Mouse (Mus musculus) intestine, postnatal 0 days (tissue): ENCODE measurements around the gene Alkbh1. TPM values are rescaled to one million over a fixed set of nuclear protein-coding genes. Genes with fewer than 3 reads are reported as not detected.

Source experiments
- ATAC-seq: fragments of 200-750 bp; cut with Nextera tagmentation; 2 replicates; pipeline ENCODE4 v1.8.0; 2017; ENCODE audit warnings: mild to moderate bottlenecking, moderate TSS enrichment, moderate library complexity
- H3K27ac ChIP-seq: fragments of 300-500 bp; sonication (generic); 2 replicates; pipeline ENCODE4 v1.5.1; 2014; ENCODE audit warnings: mild to moderate bottlenecking, low read depth, low read length, moderate library complexity
- H3K27me3 ChIP-seq: fragments of 300-500 bp; sonication (generic); replicated peaks from 2 replicates; pipeline ENCODE4 v1.6.1; 2014; ENCODE audit warnings: low read length, mixed read lengths; ENCODE audit not compliant: control insufficient read depth, insufficient read depth
- H3K36me3 ChIP-seq: fragments of 300-500 bp; sonication (generic); 2 replicates; pipeline ENCODE4 v1.6.1; 2014; ENCODE audit warnings: mild to moderate bottlenecking, moderate library complexity; ENCODE audit not compliant: control insufficient read depth, insufficient read depth
- H3K4me1 ChIP-seq: fragments of 300-500 bp; sonication (generic); replicated peaks from 2 replicates; pipeline ENCODE4 v1.6.1; 2014; ENCODE audit warnings: antibody characterized with exemption, low read length, mixed read lengths; ENCODE audit not compliant: control insufficient read depth, insufficient read depth
- H3K4me2 ChIP-seq: fragments of 300-500 bp; sonication (generic); replicated peaks from 2 replicates; pipeline ENCODE4 v1.6.1; 2014; ENCODE audit warnings: low read depth, mild to moderate bottlenecking, moderate library complexity
- H3K4me3 ChIP-seq: fragments of 300-500 bp; sonication (generic); 2 replicates; pipeline ENCODE4 v1.5.1; 2014; ENCODE audit warnings: low read depth, low read length
- H3K9ac ChIP-seq: fragments of 300-500 bp; sonication (generic); 2 replicates; pipeline ENCODE4 v1.6.1; 2014; ENCODE audit warnings: mild to moderate bottlenecking, low read depth, low read length
- H3K9me3 ChIP-seq: fragments of 300-500 bp; sonication (generic); 2 replicates; pipeline ENCODE4 v1.6.1; 2016; ENCODE audit warnings: mixed run types; ENCODE audit not compliant: control insufficient read depth
- CTCF ChIP-seq: sonication (generic); IDR thresholded peaks from 2 replicates; pipeline ENCODE4 v1.5.1; 2016; ENCODE audit warnings: low read depth, mild to moderate bottlenecking, control low read depth, antibody characterized with exemption, moderate library complexity
- WGBS: fragments of 180-500 bp; shearing (Covaris S2); extraction: QIAGEN DNeasy Blood & Tissue Kit; methylation state at CpG from one replicate; pipeline ENCODE4 v1.1.7; 2014; 5-methylcytosine and 5-hydroxymethylcytosine counted together
- polyA plus RNA-seq: library from polyadenylated mRNA; unstranded; fragments of >200 nt; fragmentation: Nextera tagmentation; extraction: Ambion mirVana; gene quantifications from 2 replicates; pipeline ENCODE4 v1.2.1, GENCODE M21; 2015

The Alkbh1 gene
- polyA plus RNA-seq, 1 experiment from 2014 or later = 13.6 TPM

GRCm38 (mm10) chr12:87389231-87389630 is 54.6 kb downstream of the Alkbh1 start:
- Histone ChIP-seq H3K4me3 (peak overlapping the region; percentile 100; the same call in 1 of the 2 replicates), H3K36me3 (no peaks in the 10 kb centered on the region), H3K9me3 (no peaks in the 10 kb centered on the region), H3K4me1 (peaks cover 4% of the 10 kb centered on the region; the same call in 1 of the 2 replicates), H3K27me3 (no peaks in the 10 kb centered on the region), H3K9ac (peak overlapping the region; percentile 46; the same call in 1 of the 2 replicates), H3K4me2 (peak overlapping the region; percentile 63), H3K27ac (peak overlapping the region; percentile 91)
- 61% methylated on average over 3 of the region's 3 CpGs for WGBS
- no peak for ATAC-seq
- no peak for TF ChIP-seq CTCF

- under 1% methylated on average over 43 of the region's 45 CpGs for WGBS
These were observed 55.6 kb downstream of the Alkbh1 start, which contains the start of gene Sptlc2 for GRCm38 (mm10) chr12:87388122-87388774. TSS of gene Sptlc2 (minus strand) at chr12:87388355.

GRCm38 (mm10) chr12:87387171-87388121 is 56.4 kb downstream of the Alkbh1 start:
- peak overlapping the region; percentile 87 for H3K4me2 ChIP-seq
- no peaks in the 10 kb centered on the region for H3K4me1 ChIP-seq
- H3K9ac ChIP-seq = peak overlapping the region; percentile 99
- TF ChIP-seq CTCF = no peak
- no peaks in the 10 kb centered on the region for H3K27me3 ChIP-seq
- peak overlapping the region; percentile 100 for H3K4me3 ChIP-seq
- H3K9me3 ChIP-seq = no peaks in the 10 kb centered on the region
- H3K36me3 ChIP-seq = no peaks in the 10 kb centered on the region
- peak overlapping the region; percentile 96 for H3K27ac ChIP-seq
- under 1% methylated on average over 59 of the region's 65 CpGs for WGBS
- peak; percentile 41 for ATAC-seq

More at GRCm38 (mm10) chr12:87388122-87388774, 55.6 kb downstream of the Alkbh1 start, which contains the start of gene Sptlc2:
- H3K4me3 ChIP-seq = peak within 1 kb of the TSS; percentile 100
- no peaks in the 10 kb centered on the region; the same call in 1 of the 2 replicates for H3K4me1 ChIP-seq
- TF ChIP-seq CTCF = peak; percentile 26
- H3K27ac ChIP-seq = peak within 1 kb of the TSS; percentile 96
- no peaks in the 10 kb centered on the region for H3K27me3 ChIP-seq
- H3K9me3 ChIP-seq = no peaks in the 10 kb centered on the region
- H3K36me3 ChIP-seq = no peaks in the 10 kb centered on the region
- peak within 1 kb of the TSS; percentile 99 for H3K9ac ChIP-seq
- peak within 1 kb of the TSS; percentile 87 for H3K4me2 ChIP-seq
- ATAC-seq = peak; percentile 99

- H3K4me1 ChIP-seq = 0 out of 2 replicates have a peak, but pooled peaks cover 2% of the 10 kb centered on the region
- H3K27me3 ChIP-seq = no peaks in the 10 kb centered on the region
- H3K9ac ChIP-seq = no peak overlapping the region
- no peak for TF ChIP-seq CTCF
- H3K27ac ChIP-seq = no peak overlapping the region
- H3K9me3 ChIP-seq = no peaks in the 10 kb centered on the region
- no peak overlapping the region for H3K4me2 ChIP-seq
- no peak overlapping the region for H3K4me3 ChIP-seq
- no peak for ATAC-seq
- 0 out of 2 replicates have a peak, but pooled peaks cover 3% of the 10 kb centered on the region for H3K36me3 ChIP-seq
- 69% methylated on average over 3 of the region's 3 CpGs for WGBS
These were observed 58.8 kb downstream of the Alkbh1 start for GRCm38 (mm10) chr12:87385051-87385450.

GRCm38 (mm10) chr12:87381380-87381682 is 62.5 kb downstream of the Alkbh1 start:
- H3K4me3 ChIP-seq = no peak overlapping the region
- no peaks in the 10 kb centered on the region for H3K9me3 ChIP-seq
- ATAC-seq = no peak
- 0 out of 2 replicates have a peak, but pooled peaks cover 2% of the 10 kb centered on the region for H3K4me1 ChIP-seq
- no peak for TF ChIP-seq CTCF
- H3K9ac ChIP-seq = no peak overlapping the region
- H3K4me2 ChIP-seq = no peak overlapping the region
- 28% methylated on average over 2 of the region's 2 CpGs for WGBS
- 0 out of 2 replicates have a peak, but pooled peaks cover 4% of the 10 kb centered on the region for H3K36me3 ChIP-seq
- no peaks in the 10 kb centered on the region for H3K27me3 ChIP-seq
- no peak overlapping the region for H3K27ac ChIP-seq
